In genomic region chr4:114370935-114371715, GRCm38 (mm10) we compare ENCODE assay signal across 18 mouse cellular contexts. TPM values are rescaled to one million over a fixed set of nuclear protein-coding genes. Genes with fewer than 3 reads are reported as not detected.
DNase-seq lines count a peak whose midpoint lies in the region; ATAC-seq and TF ChIP-seq lines count a peak whose summit lies in the region.
"Had no signal": no experiment of that assay in that cellular context is flagged by ENCODE, and none has a peak within 500 bp of the region (broad histone marks: within the 10 kb centered on the region; RNA-seq: fewer than 3 reads in every experiment).

No protein-coding gene starts in this region.

- peak overlapping the region; percentile 29; the same call in 1 of the 2 replicates for H3K27ac ChIP-seq in heart, embryonic 16.5 days (ENCODE audit: low read length)
- H3K27ac ChIP-seq in heart, postnatal 0 days (ENCODE audit: low read depth) = peak overlapping the region; percentile 79
- H3K27ac ChIP-seq in kidney, adult 2 months (ENCODE audit: insufficient read depth, low read depth, low read length) = peak overlapping the region; percentile 94
- H3K27ac ChIP-seq: embryonic facial prominence, embryonic 13.5 days; hindbrain, embryonic 10.5 days; liver, embryonic 14.5 days; lung, embryonic 15.5 days had no signal

- peaks cover 7% of the 10 kb centered on the region for H3K4me1 ChIP-seq in heart, embryonic 16.5 days (ENCODE audit: control insufficient read depth, insufficient read depth, low read length)
- peaks cover 28% of the 10 kb centered on the region for H3K4me1 ChIP-seq in heart, postnatal 0 days (ENCODE audit: control insufficient read depth, insufficient read depth)
- no peaks in the 10 kb centered on the region; the same call in 1 of the 2 replicates for H3K4me1 ChIP-seq in kidney, adult 2 months (ENCODE audit: control insufficient read depth, insufficient read depth, low read length)

- no peak for TF ChIP-seq POLR2A in kidney, adult 2 months (IDR thresholded peaks at IDR 0.05; ENCODE audit: low read depth, low read length)

- H3K4me2 ChIP-seq in heart, embryonic 16.5 days (ENCODE audit: low read depth, low read length) = no peak overlapping the region
- H3K4me2 ChIP-seq in heart, postnatal 0 days (ENCODE audit: low read depth, low read length) = no peak overlapping the region
- H3K4me2 ChIP-seq: embryonic facial prominence, embryonic 13.5 days; lung, embryonic 15.5 days had no signal

- no peaks in the 10 kb centered on the region for H3K36me3 ChIP-seq in heart, embryonic 16.5 days (ENCODE audit: control insufficient read depth, insufficient read depth)
- H3K36me3 ChIP-seq in heart, postnatal 0 days (replicated peaks; ENCODE audit: control insufficient read depth, insufficient read depth, low read length) = no peaks in the 10 kb centered on the region
- H3K36me3 ChIP-seq in kidney, adult 2 months (ENCODE audit: control insufficient read depth, insufficient read depth, low read length) = no peaks in the 10 kb centered on the region
- H3K36me3 ChIP-seq: embryonic facial prominence, embryonic 13.5 days; hindbrain, embryonic 10.5 days; lung, embryonic 15.5 days had no signal

- intact Hi-C loops in heart, postnatal 25 days (cut with DNase I) = loop anchor here (1.0 kb wide), 1 partner anchor 14 kb away; no protein-coding TSS in a partner anchor

- ATAC-seq in heart, embryonic 16.5 days (replicated peaks; ENCODE audit: extremely low read depth, insufficient read depth, low FRiP score) = no peak
- peak; percentile 82 for ATAC-seq in heart, postnatal 0 days (ENCODE audit: insufficient read depth, low read depth)
- ATAC-seq: forebrain, embryonic 14.5 days had no signal

- peaks cover 5% of the 10 kb centered on the region for H3K27me3 ChIP-seq in heart, embryonic 16.5 days (ENCODE audit: control insufficient read depth, insufficient read depth, low read length)
- no peaks in the 10 kb centered on the region for H3K27me3 ChIP-seq in heart, postnatal 0 days (ENCODE audit: control insufficient read depth, insufficient read depth, low read length)
- H3K27me3 ChIP-seq in kidney, adult 2 months (replicated peaks; ENCODE audit: control insufficient read depth, insufficient read depth, low read length) = no peaks in the 10 kb centered on the region
- H3K27me3 ChIP-seq: lung, embryonic 15.5 days had no signal

- H3K9ac ChIP-seq in heart, embryonic 16.5 days (ENCODE audit: low read length) = no peak overlapping the region
- no peak overlapping the region for H3K9ac ChIP-seq in heart, postnatal 0 days (replicated peaks; ENCODE audit: low read depth, low read length)
- H3K9ac ChIP-seq: embryonic facial prominence, embryonic 13.5 days; liver, embryonic 14.5 days; lung, embryonic 15.5 days had no signal

- TF ChIP-seq EP300 in heart, postnatal 0 days (IDR thresholded peaks at IDR 0.05; ENCODE audit: low read depth) = no peak; the same call in 1 of the 2 replicates

- H3K9me3 ChIP-seq in heart, embryonic 16.5 days (replicated peaks; ENCODE audit: control insufficient read depth, low read length) = no peaks in the 10 kb centered on the region
- H3K9me3 ChIP-seq in heart, postnatal 0 days (replicated peaks; ENCODE audit: control insufficient read depth, low read length) = no peaks in the 10 kb centered on the region
- H3K9me3 ChIP-seq: embryonic facial prominence, embryonic 13.5 days; hindbrain, embryonic 10.5 days; lung, embryonic 15.5 days had no signal

- no peak for DNase-seq in heart, postnatal 25 days (ENCODE audit: low spot score)
- peak; percentile 52 for DNase-seq in heart, postnatal 0 days (ENCODE audit: low spot score)
- DNase-seq in kidney, adult 2 months = peak; percentile 72
- DNase-seq in kidney, postnatal 14 days = peak; percentile 62
- DNase-seq in frontal cortex, adult 2 months (ENCODE audit: extremely low spot score in 1 of 2, low spot score in 1 of 2) = no peak
- no peak for DNase-seq in cerebellum, postnatal 10 days
- DNase-seq: adrenal gland, adult 8-10 months; cerebellum, adult 9-11 months; gastrocnemius, postnatal 25 days; lung, postnatal 4 days; thymus, adult 18-20 months; thymus, postnatal 4 days had no signal

- TF ChIP-seq CTCF in heart, postnatal 0 days (IDR thresholded peaks at IDR 0.05; ENCODE audit: low read depth) = no peak
- no peak for TF ChIP-seq CTCF in kidney, adult 2 months (conservative IDR thresholded peaks at IDR 0.05; ENCODE audit: insufficient read depth, insufficient read length, low read depth, low read length)

- no peak overlapping the region for H3K4me3 ChIP-seq in heart, embryonic 16.5 days (ENCODE audit: low read length)
- H3K4me3 ChIP-seq in heart, postnatal 0 days (ENCODE audit: low read depth, low read length) = no peak overlapping the region
- H3K4me3 ChIP-seq in kidney, adult 2 months (ENCODE audit: insufficient read depth, low read depth, low read length) = no peak overlapping the region
- H3K4me3 ChIP-seq: embryonic facial prominence, embryonic 13.5 days; hindbrain, embryonic 10.5 days; lung, embryonic 15.5 days had no signal

RNA-seq across cellular contexts. Expression of gene Trabd2b, which starts 35.4 kb away (rescaled TPM):
- polyA plus RNA-seq in heart, embryonic 16.5 days (2015; fragmentation: Nextera tagmentation; extraction: Ambion mirVana) = 2.8 and 3.4 TPM in 2 replicates
- 10 to 100 TPM; 53.5 to 62.8 TPM for total RNA-seq in heart, postnatal 25 days (2021)
- total RNA-seq in heart, postnatal 0 days (2014; rRNA removed; ENCODE audit: low replicate concordance) = 8.5 and 10.5 TPM in 2 replicates
- polyA plus RNA-seq in heart, postnatal 0 days (2015; fragmentation: Nextera tagmentation; extraction: Ambion mirVana) = 4.2 and 4.5 TPM in 2 replicates
- polyA plus RNA-seq in kidney, adult 2 months (2012; rRNA removed) = 31.5 and 32.2 TPM in 2 replicates
- polyA plus RNA-seq in frontal cortex, adult 2 months (2012; rRNA removed) = 0.99 and 1.8 TPM in 2 replicates

Comparison
In these comparisons a context has a peak if more than half of its experiments do, and no peak if none do; other contexts are left out.
1. DNase-seq: peak in heart, postnatal 0 days (single experiment), kidney, adult 2 months (single experiment) and kidney, postnatal 14 days (single experiment); none in heart, postnatal 25 days (single experiment), frontal cortex, adult 2 months (0 of 2) and cerebellum, postnatal 10 days (0 of 2).
2. H3K27ac ChIP-seq: peak in every context shown above with its lines; median percentile 94 in kidney, adult 2 months; 79 in heart, postnatal 0 days; 29 in heart, embryonic 16.5 days.